Mouse (Mus musculus): ENCODE results near the gene Dusp11. TPM values are rescaled to one million over a fixed set of nuclear protein-coding genes. Genes with fewer than 3 reads are reported as not detected.
"Not testable (repeated sequence)": the region's sequence is repeated elsewhere in the genome, so short reads cannot be mapped to it uniquely, and the experiment has no call there.

Gene Dusp11
- polyA plus RNA-seq (2016; fragmentation: Nextera tagmentation; extraction: Ambion mirVana): 54.4 and 60.4 TPM in 2 replicates

DNA sequence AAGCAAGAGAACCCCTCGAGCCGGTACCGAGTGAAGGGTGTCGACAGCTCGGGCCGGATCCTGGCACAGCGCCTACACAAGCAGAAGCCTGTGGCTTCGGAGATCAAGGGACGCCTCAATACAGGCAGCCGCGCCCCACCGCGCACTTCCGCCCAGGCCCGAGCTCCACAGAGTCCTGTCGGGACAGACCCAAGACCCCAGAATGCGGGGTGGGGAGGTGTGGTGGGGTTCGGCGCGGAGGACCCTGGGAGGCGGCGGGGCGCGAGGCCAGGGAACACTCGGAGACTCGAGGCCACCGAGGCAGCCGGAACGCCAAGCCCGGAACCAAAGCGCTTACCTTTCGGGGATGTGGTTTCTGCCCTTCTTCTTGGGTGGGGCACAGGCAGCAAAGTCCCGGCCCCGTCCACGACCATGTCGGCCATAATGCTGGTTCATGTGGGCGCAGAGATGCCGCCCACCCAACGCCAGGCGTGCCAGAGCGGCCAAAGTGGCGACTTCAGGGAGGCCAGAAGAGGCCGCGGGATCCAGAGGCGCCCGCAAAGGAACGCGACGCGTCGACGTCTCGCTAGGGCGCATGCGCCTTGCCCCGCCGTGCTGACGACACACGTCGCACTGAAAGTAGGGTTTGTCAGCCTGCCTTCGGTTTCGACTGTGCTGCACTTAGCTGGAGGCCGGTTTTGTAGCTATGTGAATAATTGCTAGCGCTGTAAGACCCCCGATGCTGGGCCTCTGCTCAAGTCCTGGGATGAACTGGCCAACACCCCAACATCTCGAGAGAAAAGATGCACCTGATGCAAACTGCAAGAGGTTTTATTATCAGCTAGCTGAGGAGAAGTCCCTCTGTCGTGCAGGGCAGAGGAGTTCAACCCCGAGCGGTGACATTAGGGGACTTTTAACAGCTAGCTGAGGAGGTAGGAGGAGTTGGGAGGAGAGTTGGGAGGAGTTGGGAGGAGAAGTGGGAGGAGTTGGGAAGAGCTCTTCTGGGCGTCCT, at the start of gene Dusp11:
Gene Dusp11 (minus strand): TSS at position 567 of the 991 bp plus-strand sequence.
- H3K27me3 ChIP-seq: no peaks in the 10 kb centered on the region
- peak within 1 kb of the TSS; percentile 59 for H3K4me2 ChIP-seq (replicated peaks)
- peaks cover 8% of the 10 kb centered on the region for H3K4me1 ChIP-seq
- peak within 1 kb of the TSS; percentile 89 for H3K4me3 ChIP-seq
- WGBS: under 1% methylated on average over 69 of the region's 70 CpGs
- peak within 1 kb of the TSS; percentile 86 for H3K9ac ChIP-seq
- H3K9me3 ChIP-seq (replicated peaks): no peaks in the 10 kb centered on the region
- ATAC-seq (ENCODE audit: low FRiP score): peak; percentile 98
- peak within 1 kb of the TSS; percentile 97 for H3K27ac ChIP-seq
- peaks cover 11% of the 10 kb centered on the region; the same call in 1 of the 2 replicates for H3K36me3 ChIP-seq

DNA sequence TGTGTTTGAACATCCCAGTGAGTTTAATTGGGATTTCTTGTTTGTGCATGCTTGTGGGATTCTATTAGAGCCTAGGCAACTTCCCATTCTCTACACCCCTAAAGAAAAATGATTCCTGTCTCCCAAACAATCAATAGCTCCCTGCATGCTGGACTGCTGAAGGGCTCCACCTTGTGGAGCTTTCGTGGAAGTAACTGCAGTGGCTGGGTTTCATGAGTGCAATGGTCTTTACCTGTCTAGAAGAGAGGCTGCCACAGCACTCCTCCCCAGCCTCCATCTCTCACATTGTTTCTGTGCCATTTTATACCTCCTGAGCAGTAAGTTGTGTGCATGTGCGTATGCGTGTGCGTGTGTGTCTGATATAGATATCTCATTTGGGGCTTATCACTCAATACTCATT, 48.5 kb upstream of the Dusp11 start:
- H3K4me1 ChIP-seq: no peaks in the 10 kb centered on the region
- ATAC-seq (ENCODE audit: low FRiP score): no peak
- 44% methylated on average over 4 of the region's 4 CpGs for WGBS

DNA sequence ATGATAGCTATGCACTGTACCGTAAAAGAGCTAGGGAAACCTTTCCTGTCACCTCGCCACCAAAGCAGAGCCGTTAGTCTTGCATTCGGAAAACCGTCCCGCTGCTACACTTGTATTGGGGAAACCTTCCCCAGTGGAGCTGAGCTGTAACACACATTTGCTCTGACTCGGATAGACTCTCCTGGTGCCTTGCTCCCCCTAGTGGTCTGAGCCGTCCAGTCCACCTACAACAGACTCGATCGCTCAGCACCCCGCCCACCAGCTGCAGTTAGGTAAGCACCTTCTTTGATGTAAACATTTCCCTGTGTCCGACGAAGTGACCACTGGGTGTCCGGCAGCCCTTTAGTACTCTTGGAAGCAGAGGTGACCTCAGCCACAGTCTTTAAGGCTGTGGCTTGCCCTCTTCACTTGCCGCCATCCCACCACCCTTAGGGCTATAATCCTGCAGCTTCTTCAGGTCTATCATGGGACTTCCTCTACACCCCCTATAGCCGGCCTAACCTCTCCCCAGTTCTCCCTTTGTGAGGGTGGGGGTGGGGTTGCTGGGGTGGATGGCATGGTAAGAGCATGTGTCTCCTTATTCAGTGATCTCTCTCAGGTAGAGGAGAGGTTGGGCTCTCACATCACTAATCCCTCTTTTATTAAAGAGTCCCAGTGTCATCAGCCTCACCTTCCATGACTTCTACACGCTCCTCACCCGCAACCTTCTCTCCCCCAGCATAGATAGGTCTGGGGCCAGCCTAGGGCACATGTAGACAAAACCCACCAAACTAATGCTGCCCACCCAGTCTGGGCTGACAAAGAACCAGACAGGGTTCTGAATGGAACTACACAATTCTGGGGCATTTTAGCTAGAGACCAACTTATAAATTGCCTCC, 43.0 kb upstream of the Dusp11 start:
- Histone ChIP-seq H3K27ac (no peak overlapping the region), H3K9me3 (replicated peaks) (0 out of 2 replicates have a peak, but pooled peaks cover 3% of the 10 kb centered on the region), H3K27me3 (no peaks in the 10 kb centered on the region), H3K9ac (no peak overlapping the region), H3K4me1 (no peaks in the 10 kb centered on the region), H3K36me3 (no peaks in the 10 kb centered on the region), H3K4me3 (no peak overlapping the region; the same call in 1 of the 2 replicates), H3K4me2 (replicated peaks) (peak overlapping the region; percentile 42)
- 14% methylated on average over 18 of the region's 18 CpGs for WGBS
- ATAC-seq (ENCODE audit: low FRiP score): peak; percentile 88

More for the DNA sequence above, 48.5 kb upstream of the Dusp11 start:
- H3K9ac ChIP-seq: no peak overlapping the region
- 0 out of 2 replicates have a peak, but pooled peaks cover 3% of the 10 kb centered on the region for H3K9me3 ChIP-seq (replicated peaks)
- H3K27ac ChIP-seq: no peak overlapping the region
- no peaks in the 10 kb centered on the region for H3K36me3 ChIP-seq
- no peaks in the 10 kb centered on the region for H3K27me3 ChIP-seq
- no peak overlapping the region for H3K4me2 ChIP-seq (replicated peaks)
- H3K4me3 ChIP-seq: no peak overlapping the region

DNA sequence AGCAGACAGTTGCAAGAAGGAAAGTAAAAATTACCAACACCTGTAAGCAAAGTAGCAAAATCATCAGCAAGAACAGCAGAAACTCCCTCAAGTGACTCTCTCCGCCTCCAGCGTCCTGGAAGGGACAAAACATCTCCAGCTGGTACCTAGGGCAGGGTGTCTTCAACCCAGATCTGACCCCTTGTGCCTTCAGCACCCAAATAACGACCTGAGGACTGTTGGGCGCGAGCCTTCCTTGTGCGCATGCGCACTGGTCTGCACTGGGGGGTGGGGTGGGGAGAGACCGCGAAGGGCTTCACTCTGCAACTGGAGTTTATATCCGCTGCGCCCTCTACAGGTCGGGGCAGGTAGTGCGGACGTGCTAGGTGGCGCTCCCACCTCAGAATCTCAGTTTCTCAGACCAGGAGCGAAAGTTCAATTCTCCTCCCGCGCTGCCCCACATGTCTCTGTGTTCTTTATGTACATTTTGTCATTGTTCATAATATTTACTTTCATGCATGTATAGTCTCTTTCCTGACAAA, 42.0 kb upstream of the Dusp11 start:
- Histone ChIP-seq H3K4me2 (replicated peaks) (no peak overlapping the region), H3K27me3 (no peaks in the 10 kb centered on the region), H3K9me3 (replicated peaks) (0 out of 2 replicates have a peak, but pooled peaks cover 3% of the 10 kb centered on the region), H3K36me3 (no peaks in the 10 kb centered on the region), H3K4me3 (no peak overlapping the region), H3K4me1 (no peaks in the 10 kb centered on the region), H3K9ac (no peak overlapping the region), H3K27ac (no peak overlapping the region)
- WGBS: 75% methylated on average over 18 of the region's 18 CpGs
- no peak for ATAC-seq (ENCODE audit: low FRiP score)

DNA sequence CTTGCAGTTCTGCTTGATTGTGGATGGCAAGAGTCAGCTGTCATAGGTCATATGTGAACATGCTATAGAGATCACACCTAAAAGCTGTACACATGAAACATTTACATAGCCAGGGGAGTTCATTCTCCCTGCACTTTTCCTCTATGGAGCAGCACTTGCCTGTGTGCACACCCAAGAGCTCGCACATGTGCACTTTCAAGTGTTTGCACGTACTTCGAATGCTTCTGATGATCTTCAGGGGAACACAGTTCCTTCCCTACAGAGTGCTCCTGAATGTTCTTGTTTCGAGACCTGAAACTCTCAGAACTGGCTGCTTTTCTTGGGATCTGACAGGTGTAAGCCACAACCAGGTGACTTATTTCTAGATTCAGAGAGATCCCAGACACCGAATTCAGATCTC, 29.3 kb upstream of the Dusp11 start:
- not testable (repeated sequence) for ATAC-seq (ENCODE audit: low FRiP score); H3K27me3 ChIP-seq; H3K36me3 ChIP-seq; H3K9ac ChIP-seq; H3K4me3 ChIP-seq; H3K4me2 ChIP-seq (replicated peaks); H3K9me3 ChIP-seq (replicated peaks); H3K4me1 ChIP-seq; H3K27ac ChIP-seq
- 89% methylated on average over 5 of the region's 5 CpGs for WGBS

DNA sequence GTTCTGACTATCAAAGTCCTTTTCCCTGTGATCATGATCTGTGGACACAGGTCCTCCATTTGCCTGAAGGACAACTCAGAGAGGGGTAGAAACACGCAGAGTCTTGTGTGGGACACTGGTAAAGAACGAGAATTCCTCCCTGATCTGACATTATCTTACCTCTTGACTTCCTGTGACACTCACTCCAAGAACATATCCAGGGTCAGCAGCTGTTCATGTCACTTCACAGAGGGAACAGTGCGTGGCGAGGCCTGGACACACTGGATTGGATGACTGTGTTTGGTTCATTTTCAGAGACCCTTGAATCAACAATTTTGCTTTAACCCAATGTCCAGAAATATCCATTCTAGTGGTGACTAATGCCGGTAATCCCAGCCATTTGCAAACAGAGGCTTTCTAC, 28.1 kb upstream of the Dusp11 start:
- H3K4me3 ChIP-seq; H3K4me1 ChIP-seq; H3K9me3 ChIP-seq (replicated peaks); H3K4me2 ChIP-seq (replicated peaks); H3K27ac ChIP-seq; H3K36me3 ChIP-seq; H3K9ac ChIP-seq; ATAC-seq (ENCODE audit: low FRiP score); H3K27me3 ChIP-seq: not testable (repeated sequence)
- WGBS: 90% methylated on average over 5 of the region's 5 CpGs

DNA sequence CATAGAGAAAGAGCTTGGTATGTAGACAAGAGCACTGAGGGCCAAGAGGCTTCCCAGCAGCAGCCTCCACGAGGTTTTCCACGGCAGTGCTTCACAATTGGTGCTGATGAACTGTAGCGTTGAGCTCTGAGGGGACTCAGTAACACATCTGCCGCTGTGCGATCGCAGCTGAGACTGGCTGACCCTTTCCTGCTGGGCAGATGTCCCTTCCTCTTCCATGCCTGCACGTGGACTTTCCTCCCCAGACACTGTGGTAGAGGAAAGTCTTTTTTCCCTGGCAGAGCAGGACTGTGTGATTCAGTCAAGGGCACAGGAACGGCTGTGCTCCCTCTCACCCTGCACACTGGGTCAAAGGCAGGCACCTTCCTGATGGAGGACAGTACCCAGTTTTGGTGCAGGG, 22.9 kb upstream of the Dusp11 start:
- 75% methylated on average over 8 of the region's 8 CpGs for WGBS
- H3K4me3 ChIP-seq: no peak overlapping the region
- H3K4me2 ChIP-seq (replicated peaks): no peak overlapping the region
- H3K4me1 ChIP-seq: no peaks in the 10 kb centered on the region
- H3K27me3 ChIP-seq: no peaks in the 10 kb centered on the region
- H3K36me3 ChIP-seq: no peaks in the 10 kb centered on the region
- ATAC-seq (ENCODE audit: low FRiP score): no peak
- H3K9me3 ChIP-seq (replicated peaks): no peaks in the 10 kb centered on the region
- H3K9ac ChIP-seq: no peak overlapping the region
- no peak overlapping the region for H3K27ac ChIP-seq

DNA sequence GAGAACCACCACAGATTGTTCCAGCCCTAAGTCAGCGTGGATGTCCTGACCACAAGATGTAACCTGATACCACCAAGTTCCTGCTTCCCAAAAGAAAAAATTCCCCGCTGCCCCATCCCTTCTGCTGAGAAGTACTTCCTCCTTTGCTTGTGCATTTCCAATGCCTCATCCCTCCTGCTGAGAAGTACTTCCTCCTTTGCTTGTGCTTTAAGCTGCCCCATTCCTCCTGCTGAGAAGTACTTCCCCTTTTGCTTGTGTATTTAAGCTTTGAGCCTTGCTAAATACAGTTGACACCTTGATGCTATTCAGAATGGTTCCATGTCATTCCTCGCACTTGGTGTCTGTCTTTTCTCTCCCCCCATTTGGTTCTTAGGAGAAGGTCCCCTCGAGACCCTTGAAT, 17.3 kb upstream of the Dusp11 start:
- not testable (repeated sequence) for H3K9ac ChIP-seq; H3K9me3 ChIP-seq (replicated peaks); H3K4me3 ChIP-seq; H3K27ac ChIP-seq; H3K27me3 ChIP-seq; ATAC-seq (ENCODE audit: low FRiP score); H3K4me1 ChIP-seq; H3K4me2 ChIP-seq (replicated peaks); H3K36me3 ChIP-seq
- WGBS: 79% methylated on average over 4 of the region's 4 CpGs

DNA sequence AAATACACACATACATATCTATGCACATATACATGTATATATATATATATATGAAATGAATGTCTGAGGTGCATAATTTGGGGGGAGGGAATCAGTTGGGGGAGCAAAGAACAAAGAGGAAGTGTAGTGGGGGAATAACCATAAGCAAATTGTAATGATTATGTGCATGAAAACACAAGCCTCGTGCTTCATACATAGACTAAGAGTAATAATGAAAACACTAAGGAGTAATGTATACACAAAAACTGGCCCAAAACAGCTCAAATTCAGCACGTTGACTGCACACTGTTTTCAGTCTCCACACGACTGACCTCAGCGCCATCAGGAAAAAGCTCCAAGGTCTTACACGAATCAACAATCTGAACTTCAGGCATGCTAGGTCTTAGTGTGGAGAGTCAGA, 14.8 kb upstream of the Dusp11 start:
- Histone ChIP-seq H3K27ac (no peak overlapping the region), H3K27me3 (no peaks in the 10 kb centered on the region), H3K9ac (no peak overlapping the region), H3K9me3 (replicated peaks) (no peaks in the 10 kb centered on the region), H3K4me1 (no peaks in the 10 kb centered on the region), H3K36me3 (no peaks in the 10 kb centered on the region), H3K4me3 (no peak overlapping the region), H3K4me2 (replicated peaks) (no peak overlapping the region)
- no peak for ATAC-seq (ENCODE audit: low FRiP score)
- WGBS: 91% methylated on average over 5 of the region's 5 CpGs

DNA sequence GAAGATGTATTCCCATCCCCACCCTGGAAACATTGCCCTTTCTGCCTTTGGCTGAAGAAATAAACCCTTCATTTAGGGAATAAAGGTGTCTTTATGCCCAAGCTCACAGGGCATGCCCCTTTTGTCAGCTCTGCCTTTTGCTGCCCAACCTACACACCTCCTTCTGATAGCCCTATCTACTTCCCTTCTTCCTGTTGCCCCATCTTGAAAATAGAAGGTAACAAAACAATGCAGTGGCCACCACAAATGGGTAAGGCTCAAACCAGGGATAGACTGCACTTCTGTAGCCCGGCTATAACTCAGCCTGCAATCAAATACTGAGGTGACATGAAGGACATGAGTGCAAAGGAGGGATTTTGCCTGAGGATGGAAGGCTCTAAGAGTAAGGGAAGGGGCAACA, 14.3 kb upstream of the Dusp11 start:
- no peak overlapping the region for H3K4me2 ChIP-seq (replicated peaks)
- no peak overlapping the region for H3K9ac ChIP-seq
- ATAC-seq (ENCODE audit: low FRiP score): no peak
- H3K4me1 ChIP-seq: no peaks in the 10 kb centered on the region
- H3K4me3 ChIP-seq: no peak overlapping the region
- H3K27me3 ChIP-seq: no peaks in the 10 kb centered on the region
- no peak overlapping the region for H3K27ac ChIP-seq
- H3K9me3 ChIP-seq (replicated peaks): no peaks in the 10 kb centered on the region
- 72% methylated on average over 1 of the region's 1 CpGs for WGBS
- no peaks in the 10 kb centered on the region for H3K36me3 ChIP-seq

DNA sequence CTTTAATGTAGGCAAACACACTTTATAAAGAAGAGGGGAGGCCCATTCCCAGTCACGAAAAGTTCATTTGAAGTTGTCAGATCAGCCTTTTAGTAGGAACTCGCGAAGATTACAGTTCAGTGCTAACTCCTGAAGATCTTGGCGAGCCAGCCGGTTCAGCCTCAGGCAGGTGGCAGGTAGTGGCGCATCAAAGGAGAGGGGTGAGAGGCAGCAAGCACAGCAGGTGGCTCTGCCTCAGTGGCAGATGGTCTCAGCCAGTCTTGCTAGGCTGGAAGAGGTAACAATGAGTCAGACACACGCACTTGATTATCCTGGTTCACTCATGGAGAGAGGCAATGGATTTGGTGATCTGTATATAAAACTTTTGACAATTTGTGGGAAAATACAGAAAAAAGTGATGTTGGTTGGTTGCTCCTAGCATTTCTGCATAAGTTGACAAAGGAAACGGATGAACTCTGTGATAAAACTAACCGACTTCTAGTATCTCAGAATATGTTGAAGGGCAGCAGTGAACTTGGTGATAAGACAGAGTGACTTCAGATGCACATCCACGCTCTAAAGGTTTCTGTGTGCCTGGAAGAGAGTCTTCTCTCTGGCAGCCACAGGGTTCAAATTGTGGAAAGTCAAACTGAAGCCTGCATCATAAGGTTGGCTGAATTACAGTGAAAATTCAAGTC, 13.6 kb upstream of the Dusp11 start:
- Histone ChIP-seq H3K36me3 (no peaks in the 10 kb centered on the region), H3K9ac (no peak overlapping the region), H3K27me3 (no peaks in the 10 kb centered on the region), H3K4me2 (replicated peaks) (no peak overlapping the region), H3K4me1 (no peaks in the 10 kb centered on the region), H3K27ac (no peak overlapping the region), H3K9me3 (replicated peaks) (no peaks in the 10 kb centered on the region), H3K4me3 (no peak overlapping the region)
- no peak for ATAC-seq (ENCODE audit: low FRiP score)
- WGBS: 61% methylated on average over 10 of the region's 10 CpGs

All from hindbrain, embryonic 12.5 days (tissue).